Mouse (Mus musculus) ES-Bruce4 (cell line): ENCODE results near the gene Mgat1.

Experiments
- CTCF ChIP-seq: IDR thresholded peaks from one replicate; pipeline ENCODE4 v1.8.1; 2011; ENCODE audit warnings: low read depth, low read length
- POLR2A ChIP-seq: IDR thresholded peaks from one replicate; pipeline ENCODE4 v1.8.1; 2011; ENCODE audit warnings: low read length; ENCODE audit not compliant: insufficient read depth

- TF ChIP-seq CTCF: no peak
- no peak for TF ChIP-seq POLR2A
Observed at GRCm38 (mm10) chr11:49259829-49260228, 15.8 kb downstream of the Mgat1 start.
